7 mouse cellular contexts compared by ENCODE assay signal in the genomic region with DNA sequence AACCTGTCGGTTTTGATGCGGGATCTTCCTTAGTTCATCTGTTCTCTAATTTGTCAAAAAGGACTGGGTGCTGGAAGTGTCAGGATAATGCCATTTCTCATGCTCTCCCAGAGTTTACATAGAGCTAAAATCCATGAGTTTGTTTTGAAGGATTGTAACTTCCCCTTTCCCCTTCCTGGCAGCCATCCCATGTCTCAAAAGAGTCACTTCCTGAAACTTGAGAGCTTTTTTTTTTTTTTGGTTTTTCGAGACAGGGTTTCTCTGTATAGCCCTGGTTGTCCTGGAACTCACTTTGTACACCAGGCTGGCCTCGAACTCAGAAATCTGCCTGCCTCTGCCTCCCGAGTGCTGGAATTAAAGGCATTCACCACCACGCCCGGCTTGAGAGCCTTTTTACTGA. TPM values are rescaled to one million over a fixed set of nuclear protein-coding genes. Genes with fewer than 3 reads are reported as not detected.
A peak's percentile ranks its signal among the peaks of the same experiment; 100 is the strongest.
DNase-seq lines count a peak whose midpoint lies in the region; ATAC-seq and TF ChIP-seq lines count a peak whose summit lies in the region.
"Not testable (repeated sequence)": the region's sequence is repeated elsewhere in the genome, so short reads cannot be mapped to it uniquely, and the experiment has no call there.

No protein-coding gene starts in this region.

- TF ChIP-seq CTCF in intestine, postnatal 0 days (IDR thresholded peaks at IDR 0.05; ENCODE audit: low read depth): not testable (repeated sequence)

- 62% methylated on average over 7 of the region's 7 CpGs for WGBS in heart, embryonic 15.5 days
- WGBS in intestine, postnatal 0 days: 78% methylated on average over 7 of the region's 7 CpGs
- WGBS in liver, embryonic 16.5 days (ENCODE audit: insufficient replicate concordance): 36% methylated on average over 7 of the region's 7 CpGs

- not testable (repeated sequence) for H3K9me3 ChIP-seq in heart, embryonic 15.5 days (replicated peaks); intestine, postnatal 0 days (ENCODE audit: control insufficient read depth); liver, embryonic 16.5 days (replicated peaks; ENCODE audit: control insufficient read depth, low read length)

- peak; percentile 82 for ATAC-seq in granulocyte monocyte progenitor cell, adult 5-6 weeks (replicated peaks; ENCODE audit: poor library complexity, severe bottlenecking)
- ATAC-seq in heart, embryonic 15.5 days (replicated peaks; ENCODE audit: insufficient number of reproducible peaks, insufficient read depth, low FRiP score, low read depth); intestine, postnatal 0 days: not testable (repeated sequence)
- peak; percentile 28; the same call in 1 of the 2 replicates for ATAC-seq in liver, embryonic 16.5 days (ENCODE audit: low read depth)
- 0 out of 2 replicates have a peak, but pooled peaks have one; percentile 13 for ATAC-seq in neutrophil, adult 5-6 weeks (ENCODE audit: extremely low read depth, insufficient number of reproducible peaks, low FRiP score, poor library complexity, severe bottlenecking)

- H3K36me3 ChIP-seq in heart, embryonic 15.5 days; intestine, postnatal 0 days (ENCODE audit: control insufficient read depth, insufficient read depth); liver, embryonic 16.5 days (ENCODE audit: control insufficient read depth, insufficient read depth): not testable (repeated sequence)

- H3K4me1 ChIP-seq in heart, embryonic 15.5 days (replicated peaks); intestine, postnatal 0 days (replicated peaks; ENCODE audit: control insufficient read depth, insufficient read depth, low read length); liver, embryonic 16.5 days (ENCODE audit: control insufficient read depth, low read depth, low read length): not testable (repeated sequence)

- not testable (repeated sequence) for H3K9ac ChIP-seq in heart, embryonic 15.5 days; intestine, postnatal 0 days (ENCODE audit: low read depth, low read length); liver, embryonic 16.5 days (ENCODE audit: low read depth, low read length)

- peak; percentile 37 for DNase-seq in adrenal gland, postnatal 10 days
- DNase-seq in lung, postnatal 25 days (ENCODE audit: low spot score): peak; percentile 49

- H3K4me2 ChIP-seq in heart, embryonic 15.5 days: peak overlapping the region; percentile 47
- H3K4me2 ChIP-seq in intestine, postnatal 0 days (replicated peaks; ENCODE audit: low read depth); liver, embryonic 16.5 days (ENCODE audit: low read depth, low read length): not testable (repeated sequence)

- H3K27ac ChIP-seq in heart, embryonic 15.5 days: peak overlapping the region; percentile 65
- H3K27ac ChIP-seq in intestine, postnatal 0 days (ENCODE audit: low read depth, low read length): 0 out of 2 replicates have a peak overlapping the region, but pooled peaks have one; percentile 21
- H3K27ac ChIP-seq in liver, embryonic 16.5 days (ENCODE audit: low read length): 0 out of 2 replicates have a peak overlapping the region, but pooled peaks have one; percentile 28

- not testable (repeated sequence) for H3K27me3 ChIP-seq in heart, embryonic 15.5 days; intestine, postnatal 0 days (replicated peaks; ENCODE audit: control insufficient read depth, insufficient read depth, low read length); liver, embryonic 16.5 days (ENCODE audit: control insufficient read depth, insufficient read depth, low read depth, low read length)

- H3K4me3 ChIP-seq in heart, embryonic 15.5 days; intestine, postnatal 0 days (ENCODE audit: low read depth, low read length); liver, embryonic 16.5 days (ENCODE audit: low read depth, low read length): not testable (repeated sequence)

RNA-seq across cellular contexts. Expression of gene Bach1, which starts 9.9 kb away (rescaled TPM):
- total RNA-seq in adrenal gland, postnatal 10 days (2021): 10 to 100 TPM; 21.6 to 23.6 TPM
- 15.2 and 20.2 TPM in 2 replicates for total RNA-seq in granulocyte monocyte progenitor cell, adult 5-6 weeks (2014; fragmentation: Nextera tagmentation)
- total RNA-seq in granulocyte monocyte progenitor cell, adult 5-6 weeks (2017): 29.6 and 29.8 TPM in 2 replicates
- polyA plus RNA-seq in heart, embryonic 15.5 days (2015; fragmentation: Nextera tagmentation; extraction: Ambion mirVana): 8.1 and 10.2 TPM in 2 replicates
- 21.3 and 22.8 TPM in 2 replicates for polyA plus RNA-seq in intestine, postnatal 0 days (2015; fragmentation: Nextera tagmentation; extraction: Ambion mirVana)
- polyA plus RNA-seq in liver, embryonic 16.5 days (2015; fragmentation: Nextera tagmentation; extraction: Ambion mirVana): 5.8 and 6.6 TPM in 2 replicates
- total RNA-seq in neutrophil, adult 5-6 weeks (2017): 94.8 and 113 TPM in 2 replicates
